Mouse (Mus musculus) neural tube, embryonic 11.5 days (tissue): ENCODE results near the gene Ly6g6c. TPM values are rescaled to one million over a fixed set of nuclear protein-coding genes. Genes with fewer than 3 reads are reported as not detected.

Experiments used
- ATAC-seq: fragments of 200-750 bp; cut with Nextera tagmentation; 2 replicates; pipeline ENCODE4 v1.8.0; 2017; ENCODE audit warnings: moderate number of reproducible peaks, mild to moderate bottlenecking, moderate TSS enrichment, moderate library complexity; ENCODE audit not compliant: insufficient read depth, low FRiP score, low TSS enrichment
- DNase-seq: peaks from one replicate; pipeline ENCODE4 v3.0.0-alpha.2; 2015; ENCODE audit warnings: low spot score
- H3K27ac ChIP-seq: fragments of 300-500 bp; sonication (generic); 2 replicates; pipeline ENCODE4 v1.5.1; 2014; ENCODE audit warnings: low read depth, mild to moderate bottlenecking, low read length
- H3K27me3 ChIP-seq: fragments of 300-500 bp; sonication (generic); 2 replicates; pipeline ENCODE4 v1.6.1; 2014; ENCODE audit warnings: mild to moderate bottlenecking, low read length, mixed read lengths; ENCODE audit not compliant: control insufficient read depth, insufficient read depth
- H3K36me3 ChIP-seq: fragments of 300-500 bp; sonication (generic); 2 replicates; pipeline ENCODE4 v1.6.1; 2014; ENCODE audit warnings: mild to moderate bottlenecking, low read length, moderate library complexity, mixed read lengths; ENCODE audit not compliant: control insufficient read depth, insufficient read depth
- H3K4me1 ChIP-seq: fragments of 300-500 bp; sonication (generic); 2 replicates; pipeline ENCODE4 v1.6.1; 2014; ENCODE audit warnings: low read length, mixed read lengths; ENCODE audit not compliant: control insufficient read depth, insufficient read depth
- H3K4me2 ChIP-seq: fragments of 300-500 bp; sonication (generic); 2 replicates; pipeline ENCODE4 v1.6.1; 2014; ENCODE audit warnings: low read depth, mild to moderate bottlenecking, moderate library complexity
- H3K4me3 ChIP-seq: fragments of 300-500 bp; sonication (generic); 2 replicates; pipeline ENCODE4 v1.5.1; 2014; ENCODE audit warnings: low read depth, low read length
- H3K9ac ChIP-seq: fragments of 300-500 bp; sonication (generic); 2 replicates; pipeline ENCODE4 v1.6.1; 2014; ENCODE audit warnings: mild to moderate bottlenecking, low read length
- H3K9me3 ChIP-seq: fragments of 300-500 bp; sonication (generic); 2 replicates; pipeline ENCODE4 v1.6.1; 2016; ENCODE audit warnings: low read length; ENCODE audit not compliant: control insufficient read depth
- WGBS: fragments of 180-500 bp; shearing (Covaris S2); extraction: QIAGEN DNeasy Blood & Tissue Kit; methylation state at CpG from one replicate; pipeline ENCODE4 v1.1.7; 2014; 5-methylcytosine and 5-hydroxymethylcytosine counted together
- polyA plus RNA-seq: library from polyadenylated mRNA; unstranded; fragments of >200 nt; fragmentation: Nextera tagmentation; extraction: Ambion mirVana; gene quantifications from 2 replicates; pipeline ENCODE4 v1.2.1, GENCODE M21; 2014

Gene Ly6g6c
- polyA plus RNA-seq, 1 experiment from 2014 or later, result not detected

DNA sequence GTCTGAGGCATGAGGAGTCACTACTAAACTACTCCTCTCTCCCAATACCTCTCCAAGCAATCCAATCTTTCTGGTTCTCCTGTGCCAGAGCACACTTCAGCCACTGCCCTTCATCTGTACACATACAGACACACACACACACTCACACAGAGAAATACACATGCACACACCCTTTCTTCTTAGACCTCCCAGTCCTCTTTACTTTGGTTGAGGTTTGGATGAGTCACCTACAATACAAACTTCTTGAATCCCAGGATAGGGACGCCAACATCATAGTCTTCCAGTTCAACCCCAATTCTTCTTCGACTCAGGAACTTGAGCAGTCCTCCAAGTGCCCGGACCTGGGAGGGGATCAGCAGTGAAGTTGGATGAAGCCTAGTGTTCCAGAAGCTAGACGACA is 21.4 kb upstream of the Ly6g6c start:
- no peak overlapping the region for H3K4me3 ChIP-seq
- WGBS, result 87% methylated on average over 4 of the region's 4 CpGs
- peaks cover 5% of the 10 kb centered on the region; the same call in 1 of the 2 replicates for H3K4me1 ChIP-seq

DNA sequence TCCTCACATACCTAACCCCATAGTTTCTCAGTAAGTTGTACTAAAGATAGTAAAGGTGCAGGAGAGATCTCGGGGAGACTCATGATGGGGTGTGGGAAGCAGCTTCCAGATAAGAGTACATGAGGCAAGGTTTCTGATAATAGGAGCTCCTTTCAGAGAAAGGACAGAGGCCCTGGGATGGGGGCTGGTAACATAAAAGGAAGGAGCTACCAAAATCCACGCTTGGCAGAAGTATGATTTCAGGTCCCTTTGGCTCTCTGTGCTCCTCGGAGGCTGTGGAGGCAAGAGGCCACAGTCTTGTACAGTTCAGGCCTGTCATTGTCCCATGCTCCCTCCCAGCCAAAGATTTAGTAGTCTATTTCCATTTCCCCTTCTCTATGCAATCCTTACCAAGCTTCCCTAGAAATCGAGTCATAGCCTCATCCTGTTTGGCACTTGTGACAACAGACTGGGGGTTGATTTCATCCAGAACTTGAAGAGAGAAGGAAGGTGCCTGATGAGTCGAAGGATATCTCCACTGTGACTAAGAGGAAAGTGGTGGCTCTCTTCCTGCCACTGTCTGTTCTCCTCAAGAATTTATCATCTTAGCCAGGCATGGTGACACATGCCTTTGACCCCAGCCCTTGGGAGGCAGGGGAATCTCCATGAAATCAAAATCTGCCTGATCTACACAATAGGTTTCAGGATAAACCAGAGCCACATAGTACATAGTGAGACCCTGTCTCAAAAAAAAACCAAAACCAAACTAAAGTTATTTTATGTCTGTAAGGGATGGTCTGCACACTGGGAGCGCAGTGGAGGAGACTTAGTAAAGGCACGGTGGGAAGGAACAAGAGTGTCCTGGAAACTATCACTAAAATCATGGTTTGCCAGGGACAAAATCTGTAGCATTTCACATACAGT is 20.0 kb upstream of the Ly6g6c start:
- ATAC-seq (no peak), DNase-seq (no peak)
- Histone ChIP-seq H3K36me3 (no peaks in the 10 kb centered on the region), H3K9ac (no peak overlapping the region), H3K9me3 (no peaks in the 10 kb centered on the region), H3K27ac (no peak overlapping the region), H3K4me3 (no peak overlapping the region), H3K4me1 (peaks cover 14% of the 10 kb centered on the region), H3K27me3 (no peaks in the 10 kb centered on the region), H3K4me2 (peak overlapping the region; percentile 87)
- WGBS, result 87% methylated on average over 7 of the region's 7 CpGs

More for the DNA sequence above, 21.4 kb upstream of the Ly6g6c start:
- no peak for ATAC-seq
- no peak overlapping the region for H3K27ac ChIP-seq
- H3K9me3 ChIP-seq, result no peaks in the 10 kb centered on the region
- no peak for DNase-seq
- no peak overlapping the region for H3K4me2 ChIP-seq
- H3K36me3 ChIP-seq, result no peaks in the 10 kb centered on the region
- H3K27me3 ChIP-seq, result no peaks in the 10 kb centered on the region
- no peak overlapping the region for H3K9ac ChIP-seq

DNA sequence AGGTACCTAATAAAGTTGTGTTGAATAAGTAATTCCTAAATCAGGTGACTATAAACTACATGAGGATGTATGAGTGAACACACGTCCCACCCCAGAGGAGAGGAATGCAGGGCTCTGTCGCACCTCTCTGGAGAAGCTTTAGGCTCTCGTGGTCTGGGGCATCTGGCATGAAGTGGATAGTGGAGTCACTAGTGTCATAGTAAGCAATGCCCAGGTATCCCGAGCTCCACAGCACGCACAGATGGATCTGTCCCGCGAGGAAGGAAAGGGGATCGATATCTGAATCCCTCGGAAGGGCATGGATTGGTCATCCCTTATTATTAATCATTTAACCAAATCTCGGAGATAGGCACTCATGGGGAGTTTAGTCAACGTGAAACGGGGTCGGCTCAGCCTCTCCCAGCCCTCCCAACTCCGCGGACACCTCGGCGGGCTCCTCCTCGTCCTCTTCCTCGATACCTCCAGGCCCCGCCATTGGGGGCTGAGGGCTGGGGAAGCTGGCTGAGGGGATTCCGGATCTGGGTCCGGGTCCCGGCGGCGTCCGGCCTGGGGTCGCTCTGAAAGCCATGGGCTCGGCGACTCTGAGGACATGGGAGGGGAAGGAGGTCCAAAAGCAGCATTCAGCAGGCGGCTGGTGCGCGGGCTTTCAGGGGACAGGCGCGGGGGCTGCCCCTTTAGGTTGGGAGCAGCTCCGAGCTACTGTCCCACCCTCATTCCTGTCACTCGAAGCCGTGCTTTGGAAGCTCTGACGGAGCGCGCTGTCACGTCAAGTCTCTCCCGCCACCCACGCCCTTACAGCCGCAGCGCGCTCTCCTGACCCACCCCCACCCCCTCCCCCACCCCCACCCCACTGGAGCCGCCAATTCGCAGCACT is 19.1 kb upstream of the Ly6g6c start:
- Histone ChIP-seq H3K9me3 (no peaks in the 10 kb centered on the region), H3K27me3 (no peaks in the 10 kb centered on the region), H3K4me3 (peak overlapping the region; percentile 52), H3K4me2 (peak overlapping the region; percentile 87), H3K36me3 (no peaks in the 10 kb centered on the region), H3K27ac (peak overlapping the region; percentile 63; the same call in 1 of the 2 replicates), H3K4me1 (peaks cover 14% of the 10 kb centered on the region), H3K9ac (peak overlapping the region; percentile 62)
- DNase-seq (peak; percentile 22), ATAC-seq (peak; percentile 56)
- WGBS, result 7% methylated on average over 41 of the region's 48 CpGs

DNA sequence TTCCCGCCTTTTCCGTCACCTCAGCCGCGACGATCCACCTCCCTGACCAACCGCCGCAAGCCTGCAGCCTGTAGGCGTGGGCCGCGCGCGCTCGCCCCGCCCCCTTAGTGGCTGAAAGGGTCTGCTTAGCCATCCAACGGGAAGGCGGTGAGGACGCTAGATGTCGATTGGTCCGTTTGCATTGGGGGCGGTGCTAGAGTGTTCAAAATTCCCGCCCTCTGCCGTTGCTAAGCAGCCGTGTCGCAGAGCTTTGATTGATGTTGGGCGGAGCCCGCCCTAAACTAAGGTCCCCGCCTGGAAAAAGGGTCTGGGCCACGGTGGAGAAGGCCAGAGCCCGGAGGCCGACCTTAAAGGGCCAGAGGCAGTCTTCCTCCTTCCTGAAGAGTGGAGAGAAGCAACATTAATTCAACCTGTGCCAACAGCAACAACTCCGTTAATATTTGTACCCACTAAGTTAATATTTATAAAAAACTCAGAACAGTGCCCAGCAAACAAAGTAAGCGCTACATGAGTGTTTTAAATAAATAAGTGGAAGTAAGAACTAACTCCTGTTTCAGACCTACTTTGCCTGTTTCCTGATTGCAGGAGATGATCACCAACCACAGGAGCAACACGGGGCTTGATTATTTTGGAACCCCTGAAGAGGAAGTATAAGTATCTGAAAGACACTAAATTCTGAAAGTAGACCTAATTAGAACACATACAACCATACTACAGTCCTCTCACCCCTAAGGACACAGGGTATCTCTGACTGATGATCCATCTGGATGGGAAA is 18.3 kb upstream of the Ly6g6c start, which contains the start of gene Msh5:
Msh5 (minus strand) TSS at position 65 of the 775 bp plus-strand sequence.
- peak within 1 kb of the TSS; percentile 62 for H3K9ac ChIP-seq
- peak within 1 kb of the TSS; percentile 52 for H3K4me3 ChIP-seq
- ATAC-seq, result peak; percentile 96
- peak within 1 kb of the TSS; percentile 63; the same call in 1 of the 2 replicates for H3K27ac ChIP-seq
- no peaks in the 10 kb centered on the region for H3K27me3 ChIP-seq
- DNase-seq, result peak; percentile 99
- peak within 1 kb of the TSS; percentile 87 for H3K4me2 ChIP-seq
- 3% methylated on average over 33 of the region's 33 CpGs for WGBS
- H3K9me3 ChIP-seq, result no peaks in the 10 kb centered on the region
- H3K36me3 ChIP-seq, result no peaks in the 10 kb centered on the region
- peaks cover 19% of the 10 kb centered on the region for H3K4me1 ChIP-seq

DNA sequence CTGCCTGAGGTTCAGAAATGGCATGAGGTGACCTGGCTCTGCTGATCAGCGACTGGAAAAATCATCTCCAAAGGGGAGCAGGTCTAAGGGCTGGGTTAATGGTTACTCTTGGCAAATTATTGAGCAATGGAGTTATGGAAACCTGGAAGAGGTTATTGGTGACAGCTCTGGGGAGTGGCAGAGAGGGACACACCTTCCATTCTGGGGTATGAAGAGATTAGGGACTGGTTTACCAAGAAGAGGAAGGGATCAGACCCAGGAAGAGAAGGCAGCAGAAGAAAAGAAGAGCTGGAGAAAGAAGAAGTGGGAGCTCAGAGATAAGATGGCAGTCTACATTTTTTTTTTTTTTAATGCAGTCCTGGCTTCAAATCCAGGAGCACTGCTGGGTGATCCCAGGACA is 17.5 kb upstream of the Ly6g6c start:
- no peak overlapping the region for H3K4me3 ChIP-seq

DNA sequence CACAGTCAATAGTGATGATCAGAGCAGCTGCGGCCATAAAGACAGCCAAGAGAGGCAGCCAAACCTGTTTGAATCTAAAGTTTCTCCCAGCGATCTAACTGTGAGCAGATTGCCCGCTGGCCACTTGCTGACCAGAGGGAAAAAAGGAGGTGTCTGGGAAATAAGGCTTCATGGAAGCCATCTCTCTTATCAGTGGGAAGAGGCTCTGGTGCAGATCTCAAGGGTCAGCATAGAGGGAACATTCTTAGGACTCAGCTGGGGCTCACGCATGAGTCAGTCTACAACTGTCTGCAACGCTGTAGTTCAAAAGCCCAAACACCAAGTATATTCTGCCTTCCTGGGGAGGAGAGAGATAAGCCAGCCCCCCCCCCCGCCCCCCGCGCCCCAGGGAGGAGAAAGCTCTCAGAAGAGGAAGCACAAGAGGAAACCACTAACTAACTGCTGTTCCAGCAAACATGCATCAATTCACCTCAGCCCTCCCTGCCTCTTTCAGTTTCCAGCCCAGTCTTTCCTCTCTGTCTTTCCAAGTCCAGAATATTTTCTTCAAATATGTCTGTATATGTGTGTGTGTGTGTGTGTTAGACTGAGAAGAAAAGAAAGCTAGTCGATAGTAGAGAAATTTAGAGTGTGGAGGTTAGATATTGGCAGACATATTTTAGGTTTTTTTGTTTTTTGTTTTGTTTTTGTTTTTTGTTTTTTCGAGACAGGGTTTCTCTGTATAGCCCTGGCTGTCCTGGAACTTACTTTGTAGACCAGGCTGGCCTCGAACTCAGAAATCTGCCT is 16.8 kb upstream of the Ly6g6c start:
- Histone ChIP-seq H3K4me1 (peaks cover 22% of the 10 kb centered on the region), H3K27ac (peak overlapping the region; percentile 5; the same call in 1 of the 2 replicates)
- WGBS, result 35% methylated on average over 11 of the region's 11 CpGs

More for the DNA sequence above, 17.5 kb upstream of the Ly6g6c start:
- H3K4me1 ChIP-seq, result peaks cover 22% of the 10 kb centered on the region
- no peaks in the 10 kb centered on the region for H3K9me3 ChIP-seq
- ATAC-seq, result no peak
- H3K9ac ChIP-seq, result no peak overlapping the region
- no peak overlapping the region for H3K4me2 ChIP-seq
- peak overlapping the region; percentile 5; the same call in 1 of the 2 replicates for H3K27ac ChIP-seq
- WGBS, result 55% methylated on average over 1 of the region's 1 CpGs
- DNase-seq, result no peak
- H3K27me3 ChIP-seq, result no peaks in the 10 kb centered on the region
- H3K36me3 ChIP-seq, result peaks cover under 1% of the 10 kb centered on the region; the same call in 1 of the 2 replicates

DNA sequence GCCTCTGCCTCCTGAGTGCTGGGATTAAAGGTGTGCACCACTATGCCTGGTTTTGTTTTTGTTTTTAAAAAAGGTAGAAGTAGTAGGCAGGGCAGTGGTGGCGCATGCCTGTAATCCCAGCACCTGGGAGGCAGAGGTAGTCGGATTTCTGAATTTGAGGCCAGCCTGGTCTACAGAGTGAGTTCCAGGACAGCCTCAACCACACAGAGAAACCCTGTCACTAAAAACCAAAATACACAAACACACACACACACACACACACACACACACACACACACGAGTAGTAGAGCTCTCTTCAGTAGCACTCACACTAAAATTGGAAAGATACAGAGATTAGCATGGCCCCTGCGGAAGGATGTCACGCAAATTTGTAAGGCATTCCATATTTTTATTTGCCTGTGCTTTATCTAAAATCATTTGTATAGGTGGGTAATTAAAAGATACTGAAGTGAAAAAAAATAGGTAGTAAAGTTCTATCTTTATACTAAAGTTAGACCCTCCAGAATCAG is 16.2 kb upstream of the Ly6g6c start:
- no peak overlapping the region for H3K27ac ChIP-seq
- WGBS, result 78% methylated on average over 5 of the region's 5 CpGs
- 0 out of 2 replicates have a peak overlapping the region, but pooled peaks have one; percentile 67 for H3K4me3 ChIP-seq
- DNase-seq (no peak), ATAC-seq (no peak)
- H3K4me1 ChIP-seq, result peaks cover 22% of the 10 kb centered on the region
- H3K9ac ChIP-seq, result no peak overlapping the region
- H3K36me3 ChIP-seq, result peaks cover 9% of the 10 kb centered on the region
- H3K9me3 ChIP-seq, result no peaks in the 10 kb centered on the region
- H3K4me2 ChIP-seq, result peak overlapping the region; percentile 88
- no peaks in the 10 kb centered on the region for H3K27me3 ChIP-seq

More for the DNA sequence above, 16.8 kb upstream of the Ly6g6c start:
- Histone ChIP-seq H3K27me3 (no peaks in the 10 kb centered on the region), H3K9ac (no peak overlapping the region; the same call in 1 of the 2 replicates), H3K9me3 (no peaks in the 10 kb centered on the region), H3K4me3 (no peak overlapping the region), H3K4me2 (no peak overlapping the region), H3K36me3 (peaks cover 6% of the 10 kb centered on the region)
- DNase-seq (no peak), ATAC-seq (no peak)
